Mouse (Mus musculus) liver, embryonic 14.5 days (tissue): Measurements from ENCODE around the gene Apaf1. TPM values are rescaled to one million over a fixed set of nuclear protein-coding genes. Genes with fewer than 3 reads are reported as not detected.

ENCODE experiments used
- ATAC-seq: fragments of 200-750 bp; cut with Nextera tagmentation; 2 replicates; pipeline ENCODE4 v1.8.0; 2017; ENCODE audit warnings: moderate number of reproducible peaks, mild to moderate bottlenecking, moderate library complexity; ENCODE audit not compliant: insufficient read depth
- DNase-seq, 3 experiments: peaks; one replicate each; pipeline ENCODE4 v3.0.0-alpha.2; 2012 to 2013; ENCODE audit warnings: low read depth in 3 of 3, low spot score in 3 of 3
- H3K27ac ChIP-seq: fragments of 300-500 bp; sonication (generic); 2 replicates; pipeline ENCODE4 v1.5.1; 2014; ENCODE audit warnings: moderate library complexity, mild to moderate bottlenecking, control low read depth, inconsistent platforms
- H3K27me3 ChIP-seq: fragments of 300-500 bp; sonication (generic); 2 replicates; pipeline ENCODE4 v1.6.1; 2014; ENCODE audit warnings: mild to moderate bottlenecking, low read length, moderate library complexity; ENCODE audit not compliant: control insufficient read depth, insufficient read depth
- H3K36me3 ChIP-seq: fragments of 300-500 bp; sonication (generic); replicated peaks from 2 replicates; pipeline ENCODE4 v1.6.1; 2014; ENCODE audit warnings: low read depth; ENCODE audit not compliant: control insufficient read depth, insufficient read depth
- H3K4me1 ChIP-seq, 2 experiments: fragments of 200-500 bp in 1 of 2; fragments of 300-500 bp in 1 of 2; sonication (generic) in 1 of 2; replicated peaks; 2 replicates each; pipeline ENCODE4 v1.6.1; 2012 to 2014; ENCODE audit warnings: antibody characterized with exemption in 1 of 2, inconsistent platforms in 1 of 2, low read length in 1 of 2; ENCODE audit not compliant: control insufficient read depth in 2 of 2, insufficient read depth in 2 of 2
- H3K4me2 ChIP-seq: fragments of 300-500 bp; sonication (generic); 2 replicates; pipeline ENCODE4 v1.6.1; 2014; ENCODE audit warnings: low read depth, mild to moderate bottlenecking, control low read depth, moderate library complexity
- H3K4me3 ChIP-seq, 2 experiments: fragments of 200-500 bp in 1 of 2; fragments of 300-500 bp in 1 of 2; sonication (generic) in 1 of 2; 2 replicates each; pipeline ENCODE4 v1.5.1; 2012 to 2014; ENCODE audit warnings: low read depth in 2 of 2, low read length in 2 of 2, mild to moderate bottlenecking in 2 of 2, control low read depth in 1 of 2, inconsistent platforms in 1 of 2, moderate library complexity in 1 of 2; ENCODE audit not compliant: insufficient read depth in 1 of 2
- H3K9ac ChIP-seq: fragments of 300-500 bp; sonication (generic); replicated peaks from 2 replicates; pipeline ENCODE4 v1.6.1; 2014; ENCODE audit warnings: mild to moderate bottlenecking, control low read depth, moderate library complexity
- H3K9me3 ChIP-seq: fragments of 300-500 bp; sonication (generic); 2 replicates; pipeline ENCODE4 v1.6.1; 2016; ENCODE audit warnings: low read length, mixed read lengths; ENCODE audit not compliant: control insufficient read depth
- CTCF ChIP-seq: IDR thresholded peaks from 2 replicates; pipeline ENCODE4 v1.5.1; 2016; ENCODE audit warnings: antibody characterized with exemption, low read depth, control low read depth
- EP300 ChIP-seq: IDR thresholded peaks from 2 replicates; pipeline ENCODE4 v1.6.1; 2016; ENCODE audit warnings: antibody characterized with exemption, low read depth
- WGBS: fragments of 180-500 bp; shearing (Covaris S2); extraction: QIAGEN DNeasy Blood & Tissue Kit; methylation state at CpG from one replicate; pipeline ENCODE4 v1.1.7; 2014; ENCODE audit not compliant: insufficient replicate concordance; 5-methylcytosine and 5-hydroxymethylcytosine counted together
- polyA plus RNA-seq, 2 experiments: library from polyadenylated mRNA; depleted of rRNA in 1 of 2; stranded (reverse) in 1 of 2; unstranded in 1 of 2; fragments of >200 nt; fragmentation: Nextera tagmentation in 1 of 2; extraction: Ambion mirVana in 1 of 2; gene quantifications; 2 replicates each; pipeline versions ENCODE4 v1.2.1 to v1.2.3; 2012 to 2014

The Apaf1 gene
- polyA plus RNA-seq, 2 experiments, result 7.2 to 8.2 TPM

DNA sequence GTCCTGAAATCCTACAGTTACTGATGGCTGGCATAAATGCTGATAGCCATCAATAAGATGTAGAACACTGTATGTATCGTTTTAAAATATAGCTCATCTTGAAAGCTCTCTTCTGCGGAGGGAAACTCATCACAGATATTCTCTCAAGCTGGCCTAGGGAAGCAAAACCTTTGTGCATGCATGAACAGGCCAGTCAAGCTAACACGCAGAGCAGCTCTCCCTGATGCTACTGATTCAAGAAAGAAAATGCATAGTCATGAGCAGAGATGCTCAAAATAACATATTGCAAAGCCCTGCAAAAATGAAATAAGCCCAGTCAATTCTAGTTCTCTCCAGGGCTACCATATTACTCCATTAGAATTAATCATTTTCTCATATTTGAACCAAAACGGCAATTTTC, 55.1 kb downstream of the Apaf1 start:
- Histone ChIP-seq H3K4me1 (no peaks in the 10 kb centered on the region), H3K4me3 (no peak overlapping the region), H3K27ac (no peak overlapping the region), H3K4me2 (no peak overlapping the region), H3K36me3 (peaks cover 3% of the 10 kb centered on the region; the same call in 1 of the 2 replicates), H3K9me3 (no peaks in the 10 kb centered on the region), H3K9ac (no peak overlapping the region), H3K27me3 (no peaks in the 10 kb centered on the region)
- DNase-seq (no peak), ATAC-seq (no peak)
- 81% methylated on average over 4 of the region's 4 CpGs for WGBS
- TF ChIP-seq EP300 (no peak), CTCF (no peak)

DNA sequence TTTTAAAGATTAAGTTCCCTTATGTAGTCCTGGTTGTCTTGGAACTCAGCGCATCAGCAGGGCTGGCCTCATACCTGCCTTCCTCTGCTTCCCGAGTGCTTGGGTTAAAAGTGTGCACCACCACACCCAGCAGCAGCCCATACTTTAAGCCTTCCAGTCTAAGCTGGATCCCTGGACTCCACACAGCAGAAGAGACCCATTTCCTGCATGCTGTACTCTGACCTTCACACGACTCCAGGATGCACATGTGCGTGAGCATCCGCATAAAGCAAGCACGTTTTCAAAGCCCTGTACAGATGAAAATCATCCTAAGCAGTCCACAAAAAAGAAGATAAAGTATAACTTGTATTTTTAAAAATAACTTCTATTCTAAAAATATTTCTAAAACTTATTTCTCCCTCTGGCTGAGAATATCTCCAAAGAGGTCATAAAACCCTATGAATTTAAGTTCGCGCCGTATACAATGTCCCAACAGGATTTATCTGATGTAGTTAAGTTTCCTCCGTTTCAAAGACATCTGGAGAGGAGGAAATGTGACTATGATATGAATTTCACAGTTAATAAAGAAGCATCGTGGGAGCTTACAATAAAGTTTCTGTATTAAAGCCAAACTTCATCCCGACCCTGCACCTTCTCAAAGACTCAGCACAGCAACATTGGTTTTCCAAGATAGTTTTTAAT, 76.6 kb downstream of the Apaf1 start:
- Histone ChIP-seq H3K4me1 (no peaks in the 10 kb centered on the region), H3K27me3 (no peaks in the 10 kb centered on the region), H3K4me2 (no peak overlapping the region), H3K9ac (no peak overlapping the region), H3K9me3 (no peaks in the 10 kb centered on the region), H3K27ac (no peak overlapping the region), H3K4me3 (no peak overlapping the region), H3K36me3 (no peaks in the 10 kb centered on the region; the same call in 1 of the 2 replicates)
- DNase-seq (no peak), ATAC-seq (no peak)
- TF ChIP-seq CTCF (no peak), EP300 (no peak)
- 74% methylated on average over 12 of the region's 12 CpGs for WGBS

DNA sequence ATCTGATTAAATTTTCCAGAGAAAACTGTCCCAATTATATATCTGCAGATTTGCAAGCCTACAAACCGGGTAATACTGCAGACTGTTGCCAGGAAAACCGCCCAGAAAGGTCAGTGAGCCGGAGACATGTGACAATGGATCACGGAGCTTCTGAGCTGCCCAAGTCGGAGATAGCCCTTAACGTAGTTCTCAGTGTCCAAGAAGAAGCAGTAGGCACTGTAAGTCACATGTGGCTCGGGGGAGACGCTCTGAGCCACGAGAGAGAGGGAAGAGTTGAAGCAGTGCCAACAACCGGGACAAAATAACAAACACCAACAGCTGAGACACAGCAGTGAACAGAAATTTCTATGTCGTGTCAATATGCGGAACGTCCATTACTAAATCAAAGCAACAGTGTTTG, 81.1 kb downstream of the Apaf1 start:
- Histone ChIP-seq H3K27ac (no peak overlapping the region), H3K4me1 (no peaks in the 10 kb centered on the region), H3K4me2 (no peak overlapping the region), H3K4me3 (no peak overlapping the region), H3K36me3 (no peaks in the 10 kb centered on the region; the same call in 1 of the 2 replicates), H3K27me3 (no peaks in the 10 kb centered on the region), H3K9me3 (no peaks in the 10 kb centered on the region), H3K9ac (no peak overlapping the region)
- 75% methylated on average over 13 of the region's 13 CpGs for WGBS
- DNase-seq, result no peak
- no peak for TF ChIP-seq EP300
- TF ChIP-seq CTCF, result no peak
- no peak for ATAC-seq

DNA sequence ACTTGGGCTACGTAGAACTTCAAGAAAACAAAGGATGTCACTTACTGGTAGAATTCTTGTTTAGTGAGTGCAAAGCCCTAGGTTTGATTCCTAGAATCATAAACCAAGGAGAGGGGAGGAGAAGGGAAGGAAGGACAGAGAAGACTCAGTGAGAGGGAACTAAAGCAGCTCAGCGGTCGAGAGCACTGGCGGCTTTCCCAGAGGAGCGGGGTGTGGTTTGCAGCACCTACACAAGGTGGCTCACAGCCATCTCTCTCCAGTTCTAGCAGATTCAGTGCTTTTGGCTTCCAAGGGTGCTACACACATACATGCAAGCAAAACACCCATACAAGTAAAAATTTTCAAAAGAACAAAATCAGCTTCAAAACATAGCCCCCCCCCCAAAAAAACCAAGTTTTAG, 82.7 kb downstream of the Apaf1 start:
- Histone ChIP-seq H3K4me2 (no peak overlapping the region), H3K4me3 (no peak overlapping the region), H3K4me1 (no peaks in the 10 kb centered on the region), H3K27ac (no peak overlapping the region), H3K9ac (no peak overlapping the region), H3K9me3 (no peaks in the 10 kb centered on the region), H3K36me3 (no peaks in the 10 kb centered on the region; the same call in 1 of the 2 replicates), H3K27me3 (no peaks in the 10 kb centered on the region)
- DNase-seq, result no peak
- no peak for TF ChIP-seq EP300
- TF ChIP-seq CTCF, result no peak
- 75% methylated on average over 5 of the region's 5 CpGs for WGBS
- no peak for ATAC-seq

DNA sequence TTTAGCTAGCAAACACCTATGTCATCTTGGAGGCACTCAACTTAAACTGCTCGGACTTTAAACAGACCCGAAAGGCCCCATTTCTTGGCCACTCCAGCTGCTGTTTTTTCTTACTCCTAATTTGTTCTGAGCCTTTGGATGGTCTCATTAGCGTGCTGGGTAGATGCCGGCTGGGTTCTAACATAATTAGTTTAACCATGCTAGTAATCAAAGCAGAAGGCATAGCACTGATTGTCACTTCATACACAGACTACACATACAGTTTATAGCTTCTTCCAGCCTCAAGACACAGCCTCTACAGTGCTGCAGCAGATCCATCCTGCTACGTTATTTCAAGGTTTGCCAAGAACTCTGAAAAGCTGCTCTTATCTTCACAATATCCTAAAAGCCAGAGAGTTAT, 88.7 kb downstream of the Apaf1 start:
- Histone ChIP-seq H3K9me3 (no peaks in the 10 kb centered on the region), H3K4me3 (no peak overlapping the region), H3K4me2 (no peak overlapping the region), H3K9ac (no peak overlapping the region), H3K36me3 (no peaks in the 10 kb centered on the region; the same call in 1 of the 2 replicates), H3K27me3 (no peaks in the 10 kb centered on the region), H3K27ac (no peak overlapping the region), H3K4me1 (no peaks in the 10 kb centered on the region)
- no peak for TF ChIP-seq EP300
- no peak for TF ChIP-seq CTCF
- WGBS, result 80% methylated on average over 5 of the region's 5 CpGs
- DNase-seq (no peak), ATAC-seq (no peak)
